Mouse (Mus musculus): ENCODE results near the gene Pirt.

DNA sequence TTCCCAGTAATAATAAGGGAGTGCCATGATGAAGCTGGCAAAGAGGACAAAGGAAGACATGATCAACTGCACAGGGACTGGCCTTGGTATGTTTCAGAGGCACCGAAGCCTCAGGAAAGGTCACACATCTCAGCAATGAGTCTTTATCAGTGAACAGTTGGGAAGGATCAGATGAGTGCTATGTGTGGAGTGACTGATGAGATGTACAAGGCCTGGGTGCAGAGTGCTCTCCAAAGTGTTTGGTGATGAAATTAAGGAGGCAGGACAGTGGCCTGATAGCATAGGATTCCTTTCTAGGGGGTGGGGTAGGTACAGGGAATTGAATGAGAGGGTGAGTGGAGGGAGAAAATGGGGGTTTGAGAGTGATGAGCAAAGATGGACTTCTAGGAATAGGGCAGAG lies 51.7 kb downstream of the Pirt start:
- TF ChIP-seq CTCF (IDR thresholded peaks at IDR 0.05; ENCODE audit: insufficient read depth, low read length) (no peak), POLR2A (IDR thresholded peaks at IDR 0.05; ENCODE audit: borderline replicate concordance, extremely low read depth, low read depth, low read length) (no peak)
